Comparison of ENCODE assay signal across 8 mouse cellular contexts in genomic region chr17:56764474-56765354, GRCm38 (mm10). TPM values are rescaled to one million over a fixed set of nuclear protein-coding genes. Genes with fewer than 3 reads are reported as not detected.
DNase-seq lines count a peak whose midpoint lies in the region; ATAC-seq and TF ChIP-seq lines count a peak whose summit lies in the region.

Dus3l (plus strand) TSS chr17:56764757.

- peak; percentile 80 for ATAC-seq in cerebellum, adult (ENCODE audit: insufficient number of reproducible peaks, low FRiP score, low TSS enrichment)
- ATAC-seq in forebrain, embryonic 13.5 days: peak; percentile 87
- peak; percentile 86 for ATAC-seq in neural tube, embryonic 15.5 days (ENCODE audit: low FRiP score)

- intact Hi-C loops in heart, postnatal 10 days (cut with DNase I): loop anchor here (5.0 kb wide), 1 partner anchor 152 kb away; the partner anchor contains the start of gene Rpl36

- H3K4me3 ChIP-seq in E14TG2a.4 (replicated peaks; ENCODE audit: low read length): peak within 1 kb of the TSS; percentile 92
- peak within 1 kb of the TSS; percentile 67 for H3K4me3 ChIP-seq in forebrain, embryonic 13.5 days
- peak within 1 kb of the TSS; percentile 84 for H3K4me3 ChIP-seq in neural tube, embryonic 15.5 days (replicated peaks)

- no peaks in the 10 kb centered on the region for H3K9me3 ChIP-seq in E14TG2a.4 (ENCODE audit: low read length)
- no peaks in the 10 kb centered on the region for H3K9me3 ChIP-seq in forebrain, embryonic 13.5 days (replicated peaks)
- no peaks in the 10 kb centered on the region for H3K9me3 ChIP-seq in neural tube, embryonic 15.5 days (replicated peaks)

- H3K9ac ChIP-seq in forebrain, embryonic 13.5 days: peak within 1 kb of the TSS; percentile 77
- peak within 1 kb of the TSS; percentile 81 for H3K9ac ChIP-seq in neural tube, embryonic 15.5 days (replicated peaks)

- peaks cover 39% of the 10 kb centered on the region for H3K36me3 ChIP-seq in E14TG2a.4 (ENCODE audit: insufficient read depth, low read length)
- H3K36me3 ChIP-seq in forebrain, embryonic 13.5 days (ENCODE audit: poor library complexity, severe bottlenecking): peaks cover 33% of the 10 kb centered on the region
- peaks cover 33% of the 10 kb centered on the region for H3K36me3 ChIP-seq in neural tube, embryonic 15.5 days

- peak within 1 kb of the TSS; percentile 96 for H3K27ac ChIP-seq in forebrain, embryonic 13.5 days
- peak within 1 kb of the TSS; percentile 98 for H3K27ac ChIP-seq in neural tube, embryonic 15.5 days (replicated peaks)

- H3K4me1 ChIP-seq in E14TG2a.4 (replicated peaks; ENCODE audit: low read depth, low read length): peaks cover 68% of the 10 kb centered on the region
- H3K4me1 ChIP-seq in forebrain, embryonic 13.5 days: peaks cover 28% of the 10 kb centered on the region
- peaks cover 36% of the 10 kb centered on the region for H3K4me1 ChIP-seq in neural tube, embryonic 15.5 days

- WGBS in forebrain, embryonic 13.5 days: 2% methylated on average over 56 of the region's 58 CpGs
- WGBS in neural tube, embryonic 15.5 days: 2% methylated on average over 57 of the region's 58 CpGs

- peak; percentile 92 to 93 for DNase-seq in heart, postnatal 10 days
- DNase-seq in layer of hippocampus, adult 11-12 months (ENCODE audit: low spot score): peak; percentile 91
- DNase-seq in lung, adult 18-20 months: peak; percentile 92 to 95
- peak; percentile 88 for DNase-seq in testis, postnatal 14 days (ENCODE audit: low spot score)

- no peak for TF ChIP-seq CTCF in E14TG2a.4 (conservative IDR thresholded peaks at IDR 0.05; ENCODE audit: low read length)

- H3K4me2 ChIP-seq in forebrain, embryonic 13.5 days: peak within 1 kb of the TSS; percentile 73
- H3K4me2 ChIP-seq in neural tube, embryonic 15.5 days: peak within 1 kb of the TSS; percentile 84

- peaks cover under 1% of the 10 kb centered on the region; the same call in 1 of the 2 replicates for H3K27me3 ChIP-seq in E14TG2a.4 (ENCODE audit: insufficient read depth, low read length)
- H3K27me3 ChIP-seq in forebrain, embryonic 13.5 days: peaks cover 11% of the 10 kb centered on the region
- H3K27me3 ChIP-seq in neural tube, embryonic 15.5 days (replicated peaks): peaks cover 12% of the 10 kb centered on the region; the same call in 1 of the 2 replicates

RNA-seq across cellular contexts. Expression of gene Dus3l, which starts in this region (rescaled TPM):
- polyA plus RNA-seq in forebrain, embryonic 13.5 days (2015; fragmentation: Nextera tagmentation; extraction: Ambion mirVana): 50.0 and 56.9 TPM in 2 replicates
- total RNA-seq in heart, postnatal 10 days (2021): 10 to 100 TPM; 21.0 to 23.0 TPM
- 86.4 and 97.6 TPM in 2 replicates for polyA plus RNA-seq in neural tube, embryonic 15.5 days (2015; fragmentation: Nextera tagmentation; extraction: Ambion mirVana)

Comparison
In these comparisons a context has a peak if more than half of its experiments do, and no peak if none do; other contexts are left out.
1. Peak in every context shown above with its lines: DNase-seq, ATAC-seq, H3K4me3 ChIP-seq and H3K27ac ChIP-seq.